Mouse (Mus musculus) lung, postnatal 0 days (tissue): Measurements from ENCODE around the gene Pga5. TPM values are rescaled to one million over a fixed set of nuclear protein-coding genes. Genes with fewer than 3 reads are reported as not detected.

Experiments used
- ATAC-seq: fragments of 200-750 bp; cut with Nextera tagmentation; 2 replicates; pipeline ENCODE4 v1.8.0; 2017; ENCODE audit warnings: moderate library complexity
- DNase-seq: peaks from one replicate; pipeline ENCODE4 v3.0.0-alpha.2; 2016; ENCODE audit warnings: low spot score
- H3K27ac ChIP-seq: fragments of 300-500 bp; sonication (generic); 2 replicates; pipeline ENCODE4 v1.5.1; 2014; ENCODE audit warnings: antibody characterized with exemption, mild to moderate bottlenecking, low read length, mixed read lengths
- H3K27me3 ChIP-seq: fragments of 300-500 bp; sonication (generic); replicated peaks from 2 replicates; pipeline ENCODE4 v1.6.1; 2014; ENCODE audit warnings: low read length, mixed read lengths; ENCODE audit not compliant: insufficient read depth
- H3K36me3 ChIP-seq: fragments of 300-500 bp; sonication (generic); 2 replicates; pipeline ENCODE4 v1.6.1; 2014; ENCODE audit warnings: low read length, mixed read lengths; ENCODE audit not compliant: insufficient read depth
- H3K4me1 ChIP-seq: fragments of 300-500 bp; sonication (generic); 2 replicates; pipeline ENCODE4 v1.6.1; 2014; ENCODE audit warnings: antibody characterized with exemption, low read depth, low read length, mixed read lengths; ENCODE audit not compliant: insufficient read depth
- H3K4me2 ChIP-seq: fragments of 300-500 bp; sonication (generic); replicated peaks from 2 replicates; pipeline ENCODE4 v1.6.1; 2014; ENCODE audit warnings: low read depth, mild to moderate bottlenecking, low read length, moderate library complexity, mixed read lengths
- H3K4me3 ChIP-seq: fragments of 300-500 bp; sonication (generic); 2 replicates; pipeline ENCODE4 v1.5.1; 2014; ENCODE audit warnings: low read depth, low read length
- H3K9ac ChIP-seq: fragments of 300-500 bp; sonication (generic); replicated peaks from 2 replicates; pipeline ENCODE4 v1.6.1; 2014; ENCODE audit warnings: low read depth, mild to moderate bottlenecking
- H3K9me3 ChIP-seq: fragments of 300-500 bp; sonication (generic); 2 replicates; pipeline ENCODE4 v1.6.1; 2016; ENCODE audit warnings: low read length, mixed read lengths
- CTCF ChIP-seq: IDR thresholded peaks from 2 replicates; pipeline ENCODE4 v1.5.1; 2016; ENCODE audit warnings: antibody characterized with exemption, mild to moderate bottlenecking
- EP300 ChIP-seq: IDR thresholded peaks from 2 replicates; pipeline ENCODE4 v1.6.1; 2016; ENCODE audit warnings: antibody characterized with exemption, mild to moderate bottlenecking, control low read depth
- WGBS: fragments of 180-500 bp; shearing (Covaris S2); extraction: QIAGEN DNeasy Blood & Tissue Kit; methylation state at CpG from one replicate; pipeline ENCODE4 v1.1.7; 2014; 5-methylcytosine and 5-hydroxymethylcytosine counted together
- polyA plus RNA-seq: library from polyadenylated mRNA; unstranded; fragments of >200 nt; fragmentation: Nextera tagmentation; extraction: Ambion mirVana; gene quantifications from 2 replicates; pipeline ENCODE4 v1.2.1, GENCODE M21; 2015

Gene Pga5
- not detected in 2 replicates for polyA plus RNA-seq

GRCm38 (mm10) chr19:10677915-10678771 lies at the start of gene Pga5:
TSS of gene Pga5 (minus strand) at chr19:10678071.
- H3K4me2 ChIP-seq: no peak within 1 kb of the TSS
- H3K9me3 ChIP-seq: no peaks in the 10 kb centered on the region
- TF ChIP-seq EP300 (no peak), CTCF (peak; percentile 96)
- H3K27ac ChIP-seq: no peak within 1 kb of the TSS
- no peaks in the 10 kb centered on the region for H3K4me1 ChIP-seq
- H3K27me3 ChIP-seq: no peaks in the 10 kb centered on the region
- 19% methylated on average over 6 of the region's 6 CpGs for WGBS
- DNase-seq (peak; percentile 84), ATAC-seq (0 out of 2 replicates have a peak, but pooled peaks have one; percentile 55)
- no peaks in the 10 kb centered on the region for H3K36me3 ChIP-seq
- no peak within 1 kb of the TSS for H3K9ac ChIP-seq
- H3K4me3 ChIP-seq: no peak within 1 kb of the TSS

- no peaks in the 10 kb centered on the region for H3K27me3 ChIP-seq
- WGBS: 67% methylated on average over 13 of the region's 13 CpGs
- H3K9ac ChIP-seq: no peak overlapping the region
- no peaks in the 10 kb centered on the region for H3K36me3 ChIP-seq
- H3K27ac ChIP-seq: no peak overlapping the region
- TF ChIP-seq EP300: no peak
- TF ChIP-seq CTCF: no peak
- DNase-seq: no peak
- no peak overlapping the region for H3K4me2 ChIP-seq
- ATAC-seq: no peak
- H3K4me3 ChIP-seq: no peak overlapping the region
- H3K4me1 ChIP-seq: peaks cover 4% of the 10 kb centered on the region; the same call in 1 of the 2 replicates
- no peaks in the 10 kb centered on the region for H3K9me3 ChIP-seq
Observed at GRCm38 (mm10) chr19:10724629-10725363, 46.9 kb upstream of the Pga5 start.

GRCm38 (mm10) chr19:10723649-10724048 lies 45.8 kb upstream of the Pga5 start:
- H3K9ac ChIP-seq: no peak overlapping the region
- TF ChIP-seq EP300: no peak
- no peak overlapping the region for H3K4me2 ChIP-seq
- H3K4me1 ChIP-seq: peaks cover 5% of the 10 kb centered on the region; the same call in 1 of the 2 replicates
- no peaks in the 10 kb centered on the region for H3K9me3 ChIP-seq
- H3K27me3 ChIP-seq: no peaks in the 10 kb centered on the region
- WGBS: 36% methylated on average over 5 of the region's 5 CpGs
- no peak for DNase-seq
- no peaks in the 10 kb centered on the region for H3K36me3 ChIP-seq
- ATAC-seq: no peak
- H3K27ac ChIP-seq: no peak overlapping the region
- H3K4me3 ChIP-seq: no peak overlapping the region

GRCm38 (mm10) chr19:10723084-10723483 lies 45.2 kb upstream of the Pga5 start:
- no peak overlapping the region for H3K4me2 ChIP-seq
- H3K9ac ChIP-seq: no peak overlapping the region
- TF ChIP-seq EP300: no peak
- TF ChIP-seq CTCF: no peak
- no peaks in the 10 kb centered on the region for H3K36me3 ChIP-seq
- H3K27me3 ChIP-seq: no peaks in the 10 kb centered on the region
- H3K4me1 ChIP-seq: peaks cover 5% of the 10 kb centered on the region; the same call in 1 of the 2 replicates
- no peak for DNase-seq
- no peaks in the 10 kb centered on the region for H3K9me3 ChIP-seq
- WGBS: 23% methylated on average over 13 of the region's 13 CpGs
- H3K27ac ChIP-seq: no peak overlapping the region
- no peak for ATAC-seq
- no peak overlapping the region for H3K4me3 ChIP-seq

GRCm38 (mm10) chr19:10721064-10721463 lies 43.2 kb upstream of the Pga5 start:
- WGBS: 31% methylated on average over 5 of the region's 5 CpGs
- DNase-seq: no peak
- no peaks in the 10 kb centered on the region for H3K27me3 ChIP-seq
- no peak overlapping the region for H3K27ac ChIP-seq
- ATAC-seq: no peak; the same call in 1 of the 2 replicates
- TF ChIP-seq CTCF (no peak), EP300 (no peak)
- no peak overlapping the region for H3K4me3 ChIP-seq
- no peaks in the 10 kb centered on the region for H3K36me3 ChIP-seq
- H3K4me1 ChIP-seq: peaks cover 5% of the 10 kb centered on the region; the same call in 1 of the 2 replicates
- no peak overlapping the region for H3K4me2 ChIP-seq
- no peak overlapping the region for H3K9ac ChIP-seq
- no peaks in the 10 kb centered on the region for H3K9me3 ChIP-seq

GRCm38 (mm10) chr19:10720524-10720923 lies 42.7 kb upstream of the Pga5 start:
- Histone ChIP-seq H3K4me3 (no peak overlapping the region), H3K27me3 (no peaks in the 10 kb centered on the region), H3K9me3 (no peaks in the 10 kb centered on the region), H3K36me3 (no peaks in the 10 kb centered on the region), H3K9ac (no peak overlapping the region), H3K27ac (no peak overlapping the region), H3K4me2 (no peak overlapping the region), H3K4me1 (peaks cover 5% of the 10 kb centered on the region; the same call in 1 of the 2 replicates)
- TF ChIP-seq CTCF (no peak), EP300 (no peak)
- ATAC-seq: no peak
- 27% methylated on average over 3 of the region's 3 CpGs for WGBS
- no peak for DNase-seq
